Mouse (Mus musculus) kidney, postnatal 0 days (tissue): ENCODE measurements at regions not wholly inside any gene's neighbourhood (a gene's known extent, or its start where the extent isn't known, plus 50 kb on each side); places are given as distances from the start of the nearest gene placed in this dataset.

ENCODE experiments used
- ATAC-seq: fragments of 200-750 bp; cut with Nextera tagmentation; replicated peaks from 2 replicates; pipeline ENCODE4 v1.8.0; 2017; ENCODE audit warnings: low read depth, moderate number of reproducible peaks, moderate TSS enrichment, moderate library complexity; ENCODE audit not compliant: low FRiP score
- DNase-seq: peaks from one replicate; pipeline ENCODE4 v3.0.0-alpha.2; 2016; ENCODE audit warnings: low spot score
- H3K27ac ChIP-seq: fragments of 300-500 bp; sonication (generic); 2 replicates; pipeline ENCODE4 v1.5.1; 2014; ENCODE audit warnings: mild to moderate bottlenecking
- H3K27me3 ChIP-seq: fragments of 300-500 bp; sonication (generic); 2 replicates; pipeline ENCODE4 v1.6.1; 2014; ENCODE audit warnings: low read length, mixed read lengths; ENCODE audit not compliant: insufficient read depth
- H3K36me3 ChIP-seq: fragments of 300-500 bp; sonication (generic); 2 replicates; pipeline ENCODE4 v1.6.1; 2014; ENCODE audit warnings: low read length, mixed read lengths; ENCODE audit not compliant: insufficient read depth
- H3K4me1 ChIP-seq: fragments of 300-500 bp; sonication (generic); replicated peaks from 2 replicates; pipeline ENCODE4 v1.6.1; 2014; ENCODE audit warnings: antibody characterized with exemption, low read length, mixed read lengths; ENCODE audit not compliant: insufficient read depth
- H3K4me2 ChIP-seq: fragments of 300-500 bp; sonication (generic); 2 replicates; pipeline ENCODE4 v1.6.1; 2014; ENCODE audit warnings: mild to moderate bottlenecking, low read length, moderate library complexity, mixed read lengths
- H3K4me3 ChIP-seq: fragments of 300-500 bp; sonication (generic); replicated peaks from 2 replicates; pipeline ENCODE4 v1.5.1; 2014; ENCODE audit warnings: low read depth, low read length
- H3K9ac ChIP-seq: fragments of 300-500 bp; sonication (generic); 2 replicates; pipeline ENCODE4 v1.6.1; 2014; ENCODE audit warnings: low read depth, low read length
- H3K9me3 ChIP-seq: fragments of 300-500 bp; sonication (generic); replicated peaks from 2 replicates; pipeline ENCODE4 v1.6.1; 2016; ENCODE audit warnings: low read length, inconsistent platforms, mixed read lengths
- CTCF ChIP-seq: IDR thresholded peaks from 2 replicates; pipeline ENCODE4 v1.5.1; 2016; ENCODE audit warnings: antibody characterized with exemption, low read depth, mild to moderate bottlenecking, moderate library complexity
- WGBS: fragments of 180-500 bp; shearing (Covaris S2); extraction: QIAGEN DNeasy Blood & Tissue Kit; methylation state at CpG from one replicate; pipeline ENCODE4 v1.1.7; 2014; 5-methylcytosine and 5-hydroxymethylcytosine counted together

DNA sequence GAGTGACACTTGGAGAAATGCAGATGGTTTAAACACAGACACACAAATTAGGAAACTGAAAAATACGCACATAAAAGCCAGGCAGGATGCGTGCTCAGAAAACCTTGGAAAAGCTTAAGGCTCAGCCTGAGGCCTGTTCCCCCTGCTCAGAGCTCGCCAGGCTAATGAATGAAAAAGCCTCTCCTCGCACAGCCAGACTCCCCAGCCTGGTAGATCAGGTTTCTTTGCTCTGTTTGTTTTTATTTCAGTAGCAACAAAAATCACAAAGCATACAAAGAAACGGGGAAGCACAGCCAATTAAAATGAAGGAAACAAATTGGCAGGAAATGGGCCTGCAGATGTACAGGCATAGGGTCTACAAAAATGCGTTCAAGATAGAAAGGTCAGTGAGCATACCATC, 97.0 kb upstream of the AI593442 start:
- no peaks in the 10 kb centered on the region for H3K36me3 ChIP-seq
- no peak for TF ChIP-seq CTCF
- WGBS = 12% methylated on average over 6 of the region's 6 CpGs
- H3K4me3 ChIP-seq = no peak overlapping the region
- no peak overlapping the region for H3K4me2 ChIP-seq
- peak; percentile 64 for DNase-seq
- ATAC-seq = no peak; the same call in 1 of the 2 replicates
- no peak overlapping the region for H3K9ac ChIP-seq
- no peaks in the 10 kb centered on the region for H3K27me3 ChIP-seq
- no peak overlapping the region for H3K27ac ChIP-seq
- H3K4me1 ChIP-seq = no peaks in the 10 kb centered on the region
- no peaks in the 10 kb centered on the region for H3K9me3 ChIP-seq

DNA sequence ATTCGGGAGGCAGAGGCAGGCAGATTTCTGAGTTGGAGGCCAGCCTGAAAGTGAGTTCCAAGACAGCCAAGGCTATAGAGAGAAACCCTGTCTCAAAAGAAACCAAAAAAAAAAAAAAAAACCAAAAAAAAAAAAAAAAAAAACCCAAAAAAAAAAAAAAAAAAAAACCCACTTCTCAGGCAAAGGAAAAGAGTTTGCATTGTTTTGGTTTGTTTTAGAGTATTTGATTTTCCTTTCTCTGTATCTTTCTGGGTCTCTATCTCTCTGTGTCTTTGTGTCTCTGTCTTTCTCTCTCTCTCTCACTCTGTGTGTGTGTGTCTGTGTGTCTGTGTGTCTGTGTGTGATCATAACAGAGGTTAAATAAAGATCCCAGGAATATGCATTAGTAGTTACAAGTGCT, 95.7 kb upstream of the AI593442 start:
- Histone ChIP-seq H3K9me3 (no peaks in the 10 kb centered on the region), H3K4me1 (no peaks in the 10 kb centered on the region), H3K36me3 (no peaks in the 10 kb centered on the region), H3K27me3 (no peaks in the 10 kb centered on the region), H3K27ac (no peak overlapping the region), H3K4me3 (no peak overlapping the region), H3K4me2 (no peak overlapping the region), H3K9ac (no peak overlapping the region)
- ATAC-seq = no peak
- WGBS = 97% methylated on average over 1 of the region's 1 CpGs
- TF ChIP-seq CTCF = no peak
- no peak for DNase-seq

DNA sequence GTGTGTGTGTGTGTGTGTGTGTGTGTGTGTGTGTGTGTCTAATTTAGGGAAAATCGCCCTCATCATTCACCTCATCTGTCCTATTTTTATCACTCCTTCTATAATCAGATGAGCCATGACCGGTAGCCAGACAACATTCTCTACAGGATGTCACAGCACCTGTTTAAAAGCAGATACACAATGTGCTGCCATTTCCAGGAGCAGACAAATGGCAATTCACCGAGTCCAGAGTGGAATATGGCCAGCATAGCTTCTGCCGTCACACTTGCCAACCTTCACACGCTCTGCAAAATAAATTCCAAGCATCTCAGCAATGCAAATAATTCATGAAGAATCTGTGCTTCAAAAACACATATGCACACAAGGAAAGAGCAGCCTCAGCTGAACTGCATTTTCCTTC, 88.5 kb upstream of the AI593442 start:
- Histone ChIP-seq H3K27ac (no peak overlapping the region), H3K4me2 (no peak overlapping the region), H3K36me3 (no peaks in the 10 kb centered on the region), H3K4me3 (no peak overlapping the region), H3K9ac (no peak overlapping the region), H3K27me3 (no peaks in the 10 kb centered on the region), H3K9me3 (no peaks in the 10 kb centered on the region), H3K4me1 (no peaks in the 10 kb centered on the region)
- no peak for TF ChIP-seq CTCF
- WGBS = 75% methylated on average over 5 of the region's 5 CpGs
- no peak for DNase-seq
- ATAC-seq = no peak

- DNase-seq (no peak), ATAC-seq (no peak)
- no peaks in the 10 kb centered on the region for H3K4me1 ChIP-seq
- no peak for TF ChIP-seq CTCF
- no peaks in the 10 kb centered on the region for H3K36me3 ChIP-seq
- H3K4me2 ChIP-seq = no peak overlapping the region
- H3K4me3 ChIP-seq = no peak overlapping the region
- no peaks in the 10 kb centered on the region for H3K9me3 ChIP-seq
- H3K27ac ChIP-seq = no peak overlapping the region
- H3K9ac ChIP-seq = no peak overlapping the region
- WGBS = 63% methylated on average over 5 of the region's 5 CpGs
- no peaks in the 10 kb centered on the region for H3K27me3 ChIP-seq
Observed at GRCm38 (mm10) chr9:52765809-52766208, 86.2 kb upstream of the AI593442 start.

DNA sequence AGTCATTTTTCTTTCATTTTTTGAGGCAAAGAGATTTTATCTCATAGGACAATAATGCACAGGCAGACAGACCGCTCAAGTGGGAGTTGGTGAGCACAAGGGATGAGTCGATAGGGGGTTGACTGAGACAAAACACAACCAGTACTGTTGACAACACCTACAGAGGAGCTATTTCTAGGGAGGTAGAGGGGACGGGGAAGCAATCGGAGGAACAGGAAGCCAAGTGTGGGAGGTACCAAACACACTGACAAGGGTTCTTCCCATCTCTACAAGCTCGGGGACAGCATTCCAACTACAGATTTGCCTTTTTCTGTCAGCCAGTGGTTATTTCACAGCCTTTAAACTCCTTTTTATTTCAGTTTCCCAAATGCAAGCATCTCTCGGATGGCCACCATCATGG, 83.3 kb upstream of the AI593442 start:
- no peak overlapping the region for H3K27ac ChIP-seq
- H3K9ac ChIP-seq = no peak overlapping the region
- TF ChIP-seq CTCF = no peak
- no peaks in the 10 kb centered on the region for H3K36me3 ChIP-seq
- H3K4me3 ChIP-seq = no peak overlapping the region
- DNase-seq (no peak), ATAC-seq (no peak)
- H3K27me3 ChIP-seq = no peaks in the 10 kb centered on the region
- no peak overlapping the region for H3K4me2 ChIP-seq
- 68% methylated on average over 6 of the region's 6 CpGs for WGBS
- H3K9me3 ChIP-seq = no peaks in the 10 kb centered on the region
- H3K4me1 ChIP-seq = no peaks in the 10 kb centered on the region

GRCm38 (mm10) chr9:52761257-52761656, 81.7 kb upstream of the AI593442 start:
- 72% methylated on average over 5 of the region's 5 CpGs for WGBS
- no peak overlapping the region for H3K4me2 ChIP-seq
- no peaks in the 10 kb centered on the region for H3K36me3 ChIP-seq
- no peak overlapping the region for H3K4me3 ChIP-seq
- TF ChIP-seq CTCF = no peak
- H3K4me1 ChIP-seq = no peaks in the 10 kb centered on the region
- H3K27ac ChIP-seq = no peak overlapping the region
- H3K27me3 ChIP-seq = no peaks in the 10 kb centered on the region
- no peak overlapping the region for H3K9ac ChIP-seq
- H3K9me3 ChIP-seq = no peaks in the 10 kb centered on the region
- peak; percentile 14 for DNase-seq
- no peak for ATAC-seq

DNA sequence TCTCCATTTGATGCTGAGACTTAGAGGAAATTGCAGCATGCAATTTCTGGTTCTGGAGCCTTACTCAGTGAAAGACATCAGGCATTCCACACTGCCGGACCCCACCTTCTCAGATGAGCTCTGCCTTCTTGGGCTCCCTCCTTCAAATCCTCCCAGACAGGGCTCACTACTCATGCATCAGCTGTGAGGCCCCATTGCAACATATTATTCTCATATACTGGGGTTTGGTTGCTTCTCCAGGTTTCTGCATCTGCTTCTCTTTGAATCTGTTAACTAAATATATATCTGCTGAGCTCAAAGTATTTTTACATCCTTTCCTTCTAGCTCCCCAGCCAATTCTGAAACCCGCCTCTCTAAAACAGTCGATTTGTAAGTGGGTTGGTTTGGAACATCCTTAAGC, 68.8 kb upstream of the AI593442 start:
- WGBS = 89% methylated on average over 3 of the region's 3 CpGs
- H3K27me3 ChIP-seq = no peaks in the 10 kb centered on the region
- no peaks in the 10 kb centered on the region for H3K9me3 ChIP-seq
- ATAC-seq = no peak
- no peak overlapping the region for H3K4me3 ChIP-seq
- no peaks in the 10 kb centered on the region for H3K4me1 ChIP-seq
- no peak overlapping the region for H3K4me2 ChIP-seq
- no peak for TF ChIP-seq CTCF
- DNase-seq = no peak
- no peak overlapping the region for H3K27ac ChIP-seq
- H3K36me3 ChIP-seq = no peaks in the 10 kb centered on the region
- no peak overlapping the region for H3K9ac ChIP-seq
